In genomic region chr1:171088237-171088869, GRCm38 (mm10) we compare ENCODE assay signal across 8 mouse cellular contexts. TPM values are rescaled to one million over a fixed set of nuclear protein-coding genes. Genes with fewer than 3 reads are reported as not detected.
DNase-seq lines count a peak whose midpoint lies in the region; ATAC-seq and TF ChIP-seq lines count a peak whose summit lies in the region.
"Not testable (repeated sequence)": the region's sequence is repeated elsewhere in the genome, so short reads cannot be mapped to it uniquely, and the experiment has no call there.

No protein-coding gene starts in this region.

- WGBS in forebrain, embryonic 12.5 days, result 4% methylated on average over 10 of the region's 10 CpGs
- WGBS in heart, embryonic 16.5 days, result 5% methylated on average over 10 of the region's 10 CpGs
- 3% methylated on average over 10 of the region's 10 CpGs for WGBS in intestine, postnatal 0 days
- 3% methylated on average over 10 of the region's 10 CpGs for WGBS in midbrain, embryonic 10.5 days
- WGBS in neural tube, embryonic 15.5 days, result 3% methylated on average over 10 of the region's 10 CpGs

- peaks cover 23% of the 10 kb centered on the region for H3K9me3 ChIP-seq in E14TG2a.4 (ENCODE audit: low read length)
- H3K9me3 ChIP-seq in forebrain, embryonic 12.5 days; heart, embryonic 16.5 days (replicated peaks; ENCODE audit: control insufficient read depth, low read length); intestine, postnatal 0 days (ENCODE audit: control insufficient read depth); midbrain, embryonic 10.5 days (replicated peaks); neural tube, embryonic 15.5 days (replicated peaks): not testable (repeated sequence)

- not testable (repeated sequence) for TF ChIP-seq CTCF in E14TG2a.4 (conservative IDR thresholded peaks at IDR 0.05; ENCODE audit: low read length); intestine, postnatal 0 days (IDR thresholded peaks at IDR 0.05; ENCODE audit: low read depth)

- H3K27me3 ChIP-seq in E14TG2a.4 (ENCODE audit: insufficient read depth, low read length); intestine, postnatal 0 days (replicated peaks; ENCODE audit: control insufficient read depth, insufficient read depth, low read length): not testable (repeated sequence)
- peaks cover 22% of the 10 kb centered on the region for H3K27me3 ChIP-seq in forebrain, embryonic 12.5 days
- H3K27me3 ChIP-seq in heart, embryonic 16.5 days (ENCODE audit: control insufficient read depth, insufficient read depth, low read length), result peaks cover 11% of the 10 kb centered on the region
- peaks cover 48% of the 10 kb centered on the region for H3K27me3 ChIP-seq in midbrain, embryonic 10.5 days (ENCODE audit: low read depth, poor library complexity, severe bottlenecking)
- H3K27me3 ChIP-seq in neural tube, embryonic 15.5 days (replicated peaks), result peaks cover 28% of the 10 kb centered on the region

- peak overlapping the region; percentile 76 for H3K4me3 ChIP-seq in E14TG2a.4 (replicated peaks; ENCODE audit: low read length)
- 0 out of 2 replicates have a peak overlapping the region, but pooled peaks have one; percentile 11 for H3K4me3 ChIP-seq in forebrain, embryonic 12.5 days (replicated peaks)
- 0 out of 2 replicates have a peak overlapping the region, but pooled peaks have one; percentile 4 for H3K4me3 ChIP-seq in heart, embryonic 16.5 days (ENCODE audit: low read length)
- not testable (repeated sequence) for H3K4me3 ChIP-seq in intestine, postnatal 0 days (ENCODE audit: low read depth, low read length)
- peak overlapping the region; percentile 35 for H3K4me3 ChIP-seq in midbrain, embryonic 10.5 days
- peak overlapping the region; percentile 14 for H3K4me3 ChIP-seq in neural tube, embryonic 15.5 days (replicated peaks)

- not testable (repeated sequence) for ATAC-seq in forebrain, embryonic 12.5 days (ENCODE audit: low FRiP score); heart, embryonic 16.5 days (replicated peaks; ENCODE audit: extremely low read depth, insufficient read depth, low FRiP score); intestine, postnatal 0 days; neural tube, embryonic 15.5 days (ENCODE audit: low FRiP score)

- H3K4me1 ChIP-seq in E14TG2a.4 (replicated peaks; ENCODE audit: low read depth, low read length), result peaks cover 22% of the 10 kb centered on the region
- H3K4me1 ChIP-seq in forebrain, embryonic 12.5 days; heart, embryonic 16.5 days (ENCODE audit: control insufficient read depth, insufficient read depth, low read length); intestine, postnatal 0 days (replicated peaks; ENCODE audit: control insufficient read depth, insufficient read depth, low read length); neural tube, embryonic 15.5 days: not testable (repeated sequence)
- peaks cover 15% of the 10 kb centered on the region for H3K4me1 ChIP-seq in midbrain, embryonic 10.5 days

- not testable (repeated sequence) for H3K36me3 ChIP-seq in E14TG2a.4 (ENCODE audit: insufficient read depth, low read length); forebrain, embryonic 12.5 days (replicated peaks); heart, embryonic 16.5 days (ENCODE audit: control insufficient read depth, insufficient read depth); intestine, postnatal 0 days (ENCODE audit: control insufficient read depth, insufficient read depth); midbrain, embryonic 10.5 days; neural tube, embryonic 15.5 days

- not testable (repeated sequence) for H3K9ac ChIP-seq in forebrain, embryonic 12.5 days; heart, embryonic 16.5 days (ENCODE audit: low read length); intestine, postnatal 0 days (ENCODE audit: low read depth, low read length); neural tube, embryonic 15.5 days (replicated peaks)

- peak overlapping the region; percentile 40 for H3K4me2 ChIP-seq in forebrain, embryonic 12.5 days
- peak overlapping the region; percentile 13 for H3K4me2 ChIP-seq in heart, embryonic 16.5 days (ENCODE audit: low read depth, low read length)
- peak overlapping the region; percentile 21; the same call in 1 of the 2 replicates for H3K4me2 ChIP-seq in intestine, postnatal 0 days (replicated peaks; ENCODE audit: low read depth)
- H3K4me2 ChIP-seq in neural tube, embryonic 15.5 days, result peak overlapping the region; percentile 41

- DNase-seq in embryo, embryonic 10.5 days (ENCODE audit: low spot score), result peak; percentile 60
- peak; percentile 64 for DNase-seq in liver
- peak; percentile 30 for DNase-seq in midbrain, embryonic 10.5 days (ENCODE audit: low spot score)

- H3K27ac ChIP-seq in forebrain, embryonic 12.5 days; heart, embryonic 16.5 days (ENCODE audit: low read length); intestine, postnatal 0 days (ENCODE audit: low read depth, low read length); midbrain, embryonic 10.5 days (replicated peaks); neural tube, embryonic 15.5 days (replicated peaks): not testable (repeated sequence)

RNA-seq across cellular contexts. Expression of gene Fcgr3, which starts 23.6 kb away (rescaled TPM):
- polyA plus RNA-seq in forebrain, embryonic 12.5 days (2016; fragmentation: Nextera tagmentation; extraction: Ambion mirVana), result 4.8 and 4.9 TPM in 2 replicates
- 10.2 and 10.7 TPM in 2 replicates for polyA plus RNA-seq in heart, embryonic 16.5 days (2015; fragmentation: Nextera tagmentation; extraction: Ambion mirVana)
- 13.9 and 15.8 TPM in 2 replicates for polyA plus RNA-seq in intestine, postnatal 0 days (2015; fragmentation: Nextera tagmentation; extraction: Ambion mirVana)
- 5.5 and 7.8 TPM in 2 replicates for polyA plus RNA-seq in midbrain, embryonic 10.5 days (2016; fragmentation: Nextera tagmentation; extraction: Ambion mirVana)
- polyA plus RNA-seq in neural tube, embryonic 15.5 days (2015; fragmentation: Nextera tagmentation; extraction: Ambion mirVana), result 11.5 and 11.8 TPM in 2 replicates

RNA-seq across cellular contexts. Expression of gene Cfap126, which starts 25.4 kb away (rescaled TPM):
- polyA plus RNA-seq in forebrain, embryonic 12.5 days (2016; fragmentation: Nextera tagmentation; extraction: Ambion mirVana), result 3.9 and 5.2 TPM in 2 replicates
- 2.9 and 3.5 TPM in 2 replicates for polyA plus RNA-seq in heart, embryonic 16.5 days (2015; fragmentation: Nextera tagmentation; extraction: Ambion mirVana)
- 1.9 and 2.9 TPM in 2 replicates for polyA plus RNA-seq in intestine, postnatal 0 days (2015; fragmentation: Nextera tagmentation; extraction: Ambion mirVana)
- polyA plus RNA-seq in midbrain, embryonic 10.5 days (2016; fragmentation: Nextera tagmentation; extraction: Ambion mirVana), result 2.8 and 2.9 TPM in 2 replicates
- 4.4 and 6.3 TPM in 2 replicates for polyA plus RNA-seq in neural tube, embryonic 15.5 days (2015; fragmentation: Nextera tagmentation; extraction: Ambion mirVana)
